Mouse (Mus musculus) NIH3T3 (cell line): ENCODE results near the gene Yars2.
"Not testable (repeated sequence)": the region's sequence is repeated elsewhere in the genome, so short reads cannot be mapped to it uniquely, and the experiment has no call there.

Experiments used
- DNase-seq: peaks from one replicate; pipeline ENCODE4 v3.0.0-alpha.2; 2012; ENCODE audit warnings: low read depth

The Yars2 gene

GRCm38 (mm10) chr16:16302369-16303137 lies at the start of gene Yars2:
Gene Yars2 (plus strand): TSS chr16:16302965.
- peak; percentile 96 for DNase-seq

GRCm38 (mm10) chr16:16253326-16254074 lies 49.3 kb upstream of the Yars2 start:
- DNase-seq: no peak

DNA sequence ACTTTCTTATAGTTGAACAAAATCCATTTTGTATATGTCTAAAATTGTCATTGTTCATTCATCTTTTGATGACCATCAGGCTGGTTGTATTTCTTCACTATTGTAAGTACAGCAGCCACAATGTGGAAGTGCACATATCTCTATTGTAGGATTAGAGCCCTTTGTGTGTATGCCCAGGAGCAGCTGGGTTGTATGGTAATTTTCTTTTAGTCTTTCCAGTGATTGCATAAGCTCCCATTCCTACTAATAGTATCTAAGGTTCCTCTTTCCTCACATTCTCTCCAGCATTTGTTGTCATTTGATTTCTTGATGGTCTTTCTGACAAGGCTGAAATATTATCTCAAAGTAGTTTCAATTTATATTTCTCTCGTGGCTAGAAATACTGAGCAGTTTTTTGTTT lies 47.5 kb upstream of the Yars2 start:
- no peak for DNase-seq

DNA sequence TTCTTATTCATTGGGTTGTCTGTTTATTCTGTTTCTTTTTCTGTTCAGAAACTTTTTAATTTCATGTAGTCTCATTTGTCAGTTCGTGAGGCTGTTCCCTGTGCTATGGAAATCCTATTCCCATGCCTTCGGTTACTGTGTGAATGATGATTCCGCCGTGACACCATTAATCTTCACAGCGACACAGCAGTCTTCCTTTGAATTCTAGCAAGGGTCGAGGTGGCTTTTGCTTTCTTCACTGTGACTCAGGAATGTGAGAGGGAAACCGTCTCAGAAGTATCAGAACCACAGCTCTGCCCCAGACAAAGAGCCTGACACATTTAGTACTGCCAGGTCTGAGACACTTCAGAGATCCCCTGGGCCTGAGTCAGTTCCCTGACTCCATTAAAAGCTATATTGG lies 46.9 kb upstream of the Yars2 start:
- no peak for DNase-seq

DNA sequence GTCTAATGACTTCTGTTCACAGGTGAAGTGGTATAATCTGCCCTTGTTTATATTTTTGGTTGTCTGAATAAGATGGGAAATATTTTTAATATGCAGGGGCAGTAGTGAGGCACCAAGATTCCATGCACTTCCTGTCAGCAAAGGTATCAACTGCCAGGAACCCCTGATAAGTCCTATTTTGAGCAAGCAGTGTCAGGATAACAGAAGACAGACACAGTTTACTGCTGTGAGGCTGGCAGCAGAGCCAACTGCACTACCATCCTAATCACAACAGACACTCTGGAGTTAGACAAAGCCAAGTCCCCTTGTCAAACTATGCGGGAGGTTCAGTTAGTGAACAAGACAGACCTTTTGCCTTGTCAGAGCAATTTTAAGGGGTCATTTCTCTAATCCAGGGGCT lies 46.1 kb upstream of the Yars2 start:
- no peak for DNase-seq

GRCm38 (mm10) chr16:16260882-16261281 lies 41.9 kb upstream of the Yars2 start:
- peak; percentile 35 for DNase-seq

DNA sequence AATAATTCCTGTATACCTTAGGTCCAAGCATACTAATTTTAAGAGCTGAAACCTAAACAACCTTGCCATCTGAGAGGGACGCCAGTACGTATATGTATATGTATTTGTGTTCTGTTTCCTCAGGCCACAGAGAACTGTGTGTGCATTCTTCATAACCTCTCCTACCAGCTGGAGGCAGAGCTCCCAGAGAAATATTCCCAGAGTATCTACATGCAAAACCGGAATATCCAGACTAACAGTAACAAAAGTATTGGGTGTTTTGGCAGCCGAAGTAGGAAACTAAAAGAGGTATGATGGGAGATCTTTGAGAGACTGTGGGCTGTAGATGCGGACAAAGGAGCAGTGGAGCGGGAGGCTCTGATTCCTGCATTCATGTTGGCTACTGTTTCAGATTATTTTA lies 41.3 kb upstream of the Yars2 start:
- no peak for DNase-seq

DNA sequence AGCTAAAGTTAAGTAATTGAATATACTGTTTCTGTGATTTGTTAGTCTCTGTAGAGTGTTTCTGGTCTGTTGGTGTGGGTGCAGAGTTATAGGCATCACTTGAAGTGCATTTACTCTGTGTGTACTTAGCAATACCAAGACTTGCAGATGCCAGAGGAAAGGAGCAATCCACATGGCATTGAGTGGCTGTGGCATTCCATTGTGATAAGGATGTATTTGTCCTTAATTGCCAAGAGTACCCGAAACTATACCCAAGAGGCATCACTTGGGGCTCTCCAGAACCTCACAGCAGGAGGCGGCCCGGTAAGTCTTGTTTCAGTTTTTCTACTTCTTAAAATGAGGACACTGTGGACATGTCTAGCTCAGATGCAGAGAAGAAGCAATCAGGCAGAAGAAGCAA lies 40.3 kb upstream of the Yars2 start:
- no peak for DNase-seq

DNA sequence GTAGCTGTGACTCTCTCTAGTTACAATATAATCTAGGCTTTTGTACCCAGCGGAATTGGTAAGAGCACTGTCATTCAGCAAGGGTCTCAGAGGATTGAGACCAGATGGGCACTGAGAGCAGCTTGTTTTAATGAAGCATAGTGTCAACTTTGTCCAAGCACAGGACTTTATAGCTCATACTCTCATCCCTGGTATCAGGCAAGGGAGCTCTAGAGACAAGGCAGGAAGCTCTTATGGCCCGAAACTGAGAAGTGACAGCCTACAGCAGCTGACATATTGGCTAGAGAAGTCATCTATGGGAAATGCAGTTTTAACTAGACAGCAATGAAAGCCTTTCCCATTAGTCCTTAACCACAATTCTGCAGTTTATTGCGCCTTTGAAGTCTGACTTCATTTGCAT lies 29.8 kb upstream of the Yars2 start:
- no peak for DNase-seq

DNA sequence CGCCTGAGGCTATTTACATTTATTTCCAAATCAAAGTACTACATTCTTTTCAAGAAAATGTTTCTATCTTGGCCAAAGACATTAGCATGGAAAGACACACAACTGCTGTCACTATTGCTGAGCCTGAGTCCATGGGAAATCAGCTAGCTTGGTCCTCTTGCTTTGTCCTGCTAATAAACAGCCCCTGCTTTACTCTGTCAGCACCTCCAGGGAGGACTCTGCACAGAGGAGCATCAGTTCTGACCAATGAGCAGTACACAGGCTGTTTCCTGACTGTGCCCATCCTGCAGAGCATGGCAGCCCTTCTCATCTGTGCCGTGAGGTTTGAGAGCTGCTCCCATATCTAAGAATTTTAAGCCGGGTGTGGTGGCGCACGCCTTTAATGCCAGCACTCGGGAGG lies 29.0 kb upstream of the Yars2 start:
- DNase-seq: no peak

- DNase-seq: peak; percentile 56
Observed at GRCm38 (mm10) chr16:16303138-16303827, 518 bp downstream of the Yars2 start.

GRCm38 (mm10) chr16:16303888-16304287 lies 1.1 kb downstream of the Yars2 start:
- peak; percentile 57 for DNase-seq

DNA sequence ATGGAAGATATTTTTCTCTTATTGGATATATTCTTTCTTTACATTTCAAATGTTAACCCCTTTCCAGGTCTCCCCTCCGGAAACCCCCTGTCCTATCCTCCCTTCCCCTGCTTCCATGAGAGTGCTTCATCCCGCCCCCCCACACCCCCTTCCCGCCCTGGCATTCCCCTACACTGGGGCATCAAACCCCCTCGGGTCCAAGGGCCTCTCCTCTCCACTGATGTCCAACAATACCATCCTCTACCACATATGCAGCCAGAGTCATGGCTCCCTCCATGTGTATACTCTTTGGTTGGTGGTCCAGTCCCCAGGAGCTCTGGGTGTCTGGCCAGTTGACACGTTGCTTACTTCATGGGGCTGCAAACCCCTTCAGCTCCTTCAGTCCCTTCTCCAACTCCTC lies 8.6 kb downstream of the Yars2 start:
- DNase-seq: no peak

GRCm38 (mm10) chr16:16325775-16326336 lies 23.1 kb downstream of the Yars2 start:
- no peak for DNase-seq

GRCm38 (mm10) chr16:16346420-16346819 lies 43.7 kb downstream of the Yars2 start:
- DNase-seq: no peak

GRCm38 (mm10) chr16:16357908-16358307 lies 55.1 kb downstream of the Yars2 start:
- peak; percentile 46 for DNase-seq

GRCm38 (mm10) chr16:16358481-16359100 lies 55.8 kb downstream of the Yars2 start, which contains the start of gene Dnm1l:
Gene Dnm1l (minus strand): TSS chr16:16358959.
- peak; percentile 96 for DNase-seq

- not testable (repeated sequence) for DNase-seq
Observed at GRCm38 (mm10) chr16:16359101-16359482, 56.3 kb downstream of the Yars2 start.
